Mouse (Mus musculus) small intestine, adult 2 months (tissue): Measurements from ENCODE around the gene Cryzl2.

Experiments used
- CTCF ChIP-seq: fragments of 200-500 bp; IDR thresholded peaks from 2 replicates; pipeline ENCODE4 v1.5.1; 2012; ENCODE audit warnings: low read depth, mild to moderate bottlenecking, control low read depth, inconsistent platforms, low read length, moderate library complexity, mixed read lengths; ENCODE audit not compliant: insufficient replicate concordance, insufficient read length; ENCODE audit errors: extremely low read depth
- POLR2A ChIP-seq: fragments of 200-500 bp; IDR thresholded peaks from 2 replicates; pipeline ENCODE4 v1.6.1; 2012; ENCODE audit warnings: low read depth, mild to moderate bottlenecking, control low read depth, inconsistent platforms, low read length, moderate library complexity

GRCm38 (mm10) chr1:157448164-157448804, 10.1 kb upstream of the Cryzl2 start:
- TF ChIP-seq POLR2A (no peak), CTCF (no peak)
